9 mouse cellular contexts compared by ENCODE assay signal in the genomic region with DNA sequence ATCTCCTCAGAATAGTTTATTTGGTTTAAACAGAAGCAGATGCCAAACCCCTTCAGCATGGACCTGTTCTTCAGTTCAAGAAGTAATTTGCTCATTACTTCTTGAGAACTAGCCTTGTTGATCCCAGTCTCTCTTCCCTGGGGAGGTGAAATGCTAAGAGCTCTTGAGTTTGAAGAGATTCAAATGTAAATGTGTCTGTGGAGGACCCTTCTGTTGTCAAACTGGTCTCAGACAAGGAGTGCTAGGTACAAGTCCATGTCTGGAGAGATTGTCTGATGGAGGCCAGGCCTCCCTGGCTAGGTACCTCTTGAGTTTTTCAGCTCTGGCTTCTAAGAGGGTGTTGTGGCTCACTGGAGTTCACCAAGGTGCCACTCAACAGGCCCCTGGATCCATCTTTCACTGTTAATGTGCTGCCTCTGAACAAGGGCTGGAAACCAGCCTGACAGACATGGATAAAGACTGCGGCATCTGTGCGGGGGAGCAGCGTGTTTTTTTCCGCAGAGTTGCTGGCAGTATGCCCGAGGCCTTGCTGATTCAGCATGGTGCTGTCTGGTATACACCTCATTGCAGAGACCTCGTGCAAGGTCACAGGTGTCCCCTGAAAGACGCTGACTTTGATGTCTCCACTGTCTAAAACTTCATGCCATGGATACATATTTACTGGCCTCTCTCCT. TPM values are rescaled to one million over a fixed set of nuclear protein-coding genes. Genes with fewer than 3 reads are reported as not detected.
DNase-seq lines count a peak whose midpoint lies in the region; ATAC-seq and TF ChIP-seq lines count a peak whose summit lies in the region.
"Had no signal": no experiment of that assay in that cellular context is flagged by ENCODE, and none has a peak within 500 bp of the region (broad histone marks: within the 10 kb centered on the region; RNA-seq: fewer than 3 reads in every experiment).

No protein-coding gene starts in this region.

- intact Hi-C loops in left cerebral cortex, postnatal 36 days (cut with DNase I), result no loop called here

- no peak overlapping the region for H3K9ac ChIP-seq in forebrain, embryonic 14.5 days (ENCODE audit: low read length)
- no peak overlapping the region for H3K9ac ChIP-seq in ES-E14 (ENCODE audit: insufficient read depth, low read depth, low read length, poor library complexity, severe bottlenecking)
- H3K9ac ChIP-seq in liver, postnatal 0 days (replicated peaks), result no peak overlapping the region
- H3K9ac ChIP-seq: hindbrain, embryonic 15.5 days had no signal

- H3K4me3 ChIP-seq in forebrain, embryonic 14.5 days (ENCODE audit: low read depth, low read length), result no peak overlapping the region
- no peak overlapping the region for H3K4me3 ChIP-seq in forebrain, embryonic 10.5 days
- H3K4me3 ChIP-seq in ES-E14 (ENCODE audit: insufficient read depth in 1 of 2, low read depth in 1 of 2, low read length in 2 of 2, poor library complexity in 1 of 2, severe bottlenecking in 1 of 2), result no peak overlapping the region
- no peak overlapping the region for H3K4me3 ChIP-seq in liver, postnatal 0 days (ENCODE audit: low read depth, low read length)
- H3K4me3 ChIP-seq: hindbrain, embryonic 15.5 days had no signal

- no peak overlapping the region for H3K4me2 ChIP-seq in forebrain, embryonic 14.5 days (ENCODE audit: low read length)
- no peak overlapping the region for H3K4me2 ChIP-seq in liver, postnatal 0 days (ENCODE audit: low read depth, low read length)
- H3K4me2 ChIP-seq: hindbrain, embryonic 15.5 days had no signal

- TF ChIP-seq EP300 in liver, postnatal 0 days (IDR thresholded peaks at IDR 0.05; ENCODE audit: low read depth), result no peak

- peaks cover 5% of the 10 kb centered on the region; the same call in 1 of the 2 replicates for H3K36me3 ChIP-seq in forebrain, embryonic 14.5 days (ENCODE audit: control insufficient read depth, insufficient read depth, low read length)
- 0 out of 2 replicates have a peak, but pooled peaks cover 2% of the 10 kb centered on the region for H3K36me3 ChIP-seq in forebrain, embryonic 10.5 days (replicated peaks)
- no peaks in the 10 kb centered on the region for H3K36me3 ChIP-seq in ES-E14 (ENCODE audit: control insufficient read depth, insufficient read depth, low read length, poor library complexity, severe bottlenecking)
- no peaks in the 10 kb centered on the region for H3K36me3 ChIP-seq in liver, postnatal 0 days (replicated peaks; ENCODE audit: insufficient read depth, low read length)

- in situ Hi-C loops in ES-E14 (cut with MboI; ENCODE audit: low sequenced_read_pairs in 2 of 2, unreplicated experiment in 2 of 2), result no loop called here

- H3K9me3 ChIP-seq in forebrain, embryonic 14.5 days (replicated peaks; ENCODE audit: control insufficient read depth, low read length), result no peaks in the 10 kb centered on the region
- H3K9me3 ChIP-seq in forebrain, embryonic 10.5 days, result no peaks in the 10 kb centered on the region
- H3K9me3 ChIP-seq in ES-E14 (ENCODE audit: control insufficient read depth, insufficient read depth, low read depth, low read length), result no peaks in the 10 kb centered on the region
- no peaks in the 10 kb centered on the region for H3K9me3 ChIP-seq in liver, postnatal 0 days (ENCODE audit: low read length)
- H3K9me3 ChIP-seq: hindbrain, embryonic 15.5 days had no signal

- DNase-seq in forebrain, embryonic 14.5 days (ENCODE audit: low spot score), result peak; percentile 73
- no peak for DNase-seq in forebrain, embryonic 10.5 days (ENCODE audit: extremely low spot score, low spot score)
- peak; percentile 4 for DNase-seq in ES-E14 (ENCODE audit: low read depth, low spot score)
- DNase-seq in cerebellum, postnatal 36 days, result peak; percentile 65 to 70
- peak; percentile 75 to 76 for DNase-seq in left cerebral cortex, postnatal 36 days (ENCODE audit: low spot score in 2 of 2)
- peak; percentile 36 for DNase-seq in testis, postnatal 14 days (ENCODE audit: low spot score)
- DNase-seq in kidney, postnatal 14 days, result no peak
- no peak for DNase-seq in liver, postnatal 0 days

- peak overlapping the region; percentile 66; the same call in 1 of the 2 replicates for H3K27ac ChIP-seq in forebrain, embryonic 14.5 days (ENCODE audit: low read depth, low read length)
- no peak overlapping the region for H3K27ac ChIP-seq in forebrain, embryonic 10.5 days
- no peak overlapping the region for H3K27ac ChIP-seq in ES-E14 (ENCODE audit: insufficient read depth, low read depth, low read length, poor library complexity, severe bottlenecking)
- no peak overlapping the region for H3K27ac ChIP-seq in liver, postnatal 0 days (ENCODE audit: low read depth)
- H3K27ac ChIP-seq: hindbrain, embryonic 15.5 days had no signal

- no peak for TF ChIP-seq CTCF in liver, postnatal 0 days (IDR thresholded peaks at IDR 0.05; ENCODE audit: low read depth)

- 43% methylated on average over 7 of the region's 7 CpGs for WGBS in forebrain, embryonic 14.5 days
- WGBS in forebrain, embryonic 10.5 days, result 86% methylated on average over 7 of the region's 7 CpGs
- WGBS in liver, postnatal 0 days (ENCODE audit: insufficient replicate concordance), result 71% methylated on average over 7 of the region's 7 CpGs

- peak; percentile 63 for ATAC-seq in forebrain, embryonic 14.5 days
- ATAC-seq in liver, postnatal 0 days, result no peak

- peaks cover 9% of the 10 kb centered on the region for H3K4me1 ChIP-seq in forebrain, embryonic 14.5 days (ENCODE audit: control insufficient read depth, insufficient read depth, low read length)
- H3K4me1 ChIP-seq in forebrain, embryonic 10.5 days, result peaks cover 6% of the 10 kb centered on the region
- H3K4me1 ChIP-seq in ES-E14 (ENCODE audit: control insufficient read depth in 2 of 2, insufficient read depth in 2 of 2, low read length in 2 of 2, poor library complexity in 1 of 2), result peaks cover 2 to 5% of the 10 kb centered on the region in 2 experiments; a peak in 1 of 4 replicates
- no peaks in the 10 kb centered on the region; the same call in 1 of the 2 replicates for H3K4me1 ChIP-seq in liver, postnatal 0 days (ENCODE audit: insufficient read depth)

- H3K27me3 ChIP-seq in forebrain, embryonic 14.5 days (replicated peaks; ENCODE audit: control insufficient read depth, insufficient read depth, low read length), result no peaks in the 10 kb centered on the region
- H3K27me3 ChIP-seq in forebrain, embryonic 10.5 days (ENCODE audit: poor library complexity, severe bottlenecking), result no peaks in the 10 kb centered on the region
- no peaks in the 10 kb centered on the region for H3K27me3 ChIP-seq in liver, postnatal 0 days (ENCODE audit: insufficient read depth, low read length)
- H3K27me3 ChIP-seq: hindbrain, embryonic 15.5 days had no signal

TF ChIP-seq in ES-E14, 5 proteins besides CTCF, POLR2A, EP300 and RAD21:
- TF ChIP-seq CHD2 (IDR thresholded peaks at IDR 0.05; ENCODE audit: low read depth, low read length), result no peak
- no peak for TF ChIP-seq HCFC1 (IDR thresholded peaks at IDR 0.05; ENCODE audit: borderline replicate concordance, insufficient read depth, low read length)
- TF ChIP-seq ZNF384 (IDR thresholded peaks at IDR 0.05; ENCODE audit: low read depth, low read length), result no peak
- TF ChIP-seq ZC3H11A (IDR thresholded peaks at IDR 0.05; ENCODE audit: borderline replicate concordance, low read depth, low read length), result no peak
- no peak for TF ChIP-seq MAFK (IDR thresholded peaks at IDR 0.05; ENCODE audit: insufficient read depth, low read depth, low read length)

RNA-seq across cellular contexts. Expression of a gene that starts 45.6 kb away (rescaled TPM):
- 167 and 200 TPM in 2 replicates for polyA plus RNA-seq in forebrain, embryonic 14.5 days (2014; fragmentation: Nextera tagmentation; extraction: Ambion mirVana)
- polyA plus RNA-seq in forebrain, embryonic 10.5 days (2016; fragmentation: Nextera tagmentation; extraction: Ambion mirVana), result 21.4 and 21.9 TPM in 2 replicates
- 6.9 and 8.9 TPM in 2 replicates for total RNA-seq in ES-E14 (2012; rRNA removed)
- 10 to 100 TPM; 86.9 to 94.9 TPM for total RNA-seq in left cerebral cortex, postnatal 36 days (2021)
- 1.9 and 2.3 TPM in 2 replicates for polyA plus RNA-seq in liver, postnatal 0 days (2015; fragmentation: Nextera tagmentation; extraction: Ambion mirVana)

Comparison
In these comparisons a context has a peak if more than half of its experiments do, and no peak if none do; other contexts are left out.
1. DNase-seq: peak in forebrain, embryonic 14.5 days (single experiment), ES-E14 (single experiment), cerebellum, postnatal 36 days (2 of 2), left cerebral cortex, postnatal 36 days (2 of 2) and testis, postnatal 14 days (single experiment); none in forebrain, embryonic 10.5 days (single experiment), kidney, postnatal 14 days (single experiment) and liver, postnatal 0 days (single experiment).